Mouse (Mus musculus) cerebellum, adult 18-20 months (tissue): ENCODE measurements around the gene Lrrn1.

Source experiments
- DNase-seq, 2 experiments: peaks; one replicate each; pipeline ENCODE4 v3.0.0; 2021

Lrrn1 gene

GRCm38 (mm10) chr6:107583759-107584383 is 54.3 kb downstream of the Lrrn1 start:
- no peak for DNase-seq

DNA sequence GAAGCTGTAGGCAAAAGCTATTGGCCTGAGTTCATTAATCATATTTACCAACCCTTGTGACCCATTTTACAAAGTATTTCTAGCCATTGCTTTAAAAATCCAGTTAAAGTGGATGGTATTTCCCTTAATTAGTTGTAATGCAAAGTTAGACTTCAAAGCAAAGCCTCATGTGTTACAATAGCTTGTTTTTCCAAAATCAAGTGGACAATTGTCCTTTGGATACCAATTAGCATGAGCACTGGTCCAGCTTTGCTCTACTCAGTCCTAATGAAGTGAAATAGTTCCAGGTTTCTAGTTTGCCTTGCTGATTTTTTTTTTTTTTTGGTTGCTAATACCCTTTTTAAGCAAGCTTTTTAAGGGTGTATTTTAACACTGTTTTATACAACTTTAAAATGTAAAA is 75.6 kb downstream of the Lrrn1 start:
- no peak for DNase-seq

GRCm38 (mm10) chr6:107614288-107614687 is 84.7 kb downstream of the Lrrn1 start:
- DNase-seq = peak; percentile 25 to 35
